Mouse (Mus musculus) cerebellum, adult 18-20 months (tissue): ENCODE data around the gene Rere.
A peak's percentile ranks its signal among the peaks of the same experiment; 100 is the strongest.

Source experiments
- DNase-seq, 2 experiments: peaks; one replicate each; pipeline ENCODE4 v3.0.0; 2021

Rere gene

DNA sequence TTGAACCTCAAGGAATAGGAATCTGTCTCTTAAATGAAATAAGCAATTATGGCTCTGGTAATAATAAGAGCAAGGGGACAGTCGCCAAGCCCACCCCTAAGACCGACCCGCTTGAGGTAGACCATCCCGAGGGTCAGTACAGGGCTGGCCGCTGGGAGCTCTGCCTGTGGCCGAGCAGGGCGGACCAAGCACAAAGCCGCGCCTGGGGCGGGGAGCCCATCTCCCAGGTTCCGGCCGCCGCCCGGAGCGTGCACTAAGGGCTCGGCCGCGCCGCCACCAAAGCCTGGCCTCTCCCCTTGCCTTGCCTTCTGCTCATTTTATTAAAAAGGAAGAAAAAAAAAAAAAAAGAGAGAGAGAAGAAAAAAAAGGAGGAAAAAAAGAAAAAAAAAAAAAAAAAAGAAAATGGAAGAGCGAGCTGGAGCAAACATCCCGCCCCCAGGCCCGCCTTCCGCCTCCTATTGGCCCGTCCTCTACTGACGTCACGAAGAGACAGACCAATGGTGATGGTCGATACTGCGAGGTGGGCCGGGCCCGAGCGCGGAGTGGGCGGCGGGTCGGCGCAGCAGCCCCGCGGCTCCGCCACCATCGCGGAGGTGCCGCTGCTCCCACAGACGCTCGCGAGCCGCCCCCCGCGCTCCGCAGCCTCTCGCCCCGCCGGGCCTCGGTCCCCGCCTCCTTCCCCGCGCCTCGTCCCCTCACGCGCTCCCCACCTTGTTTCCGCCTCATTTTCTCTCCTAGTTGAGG, at the start of gene Rere:
Gene Rere, plus strand, starts transcription at position 629 of the 744 bp plus-strand sequence.
- peak; percentile 97 to 99 for DNase-seq

DNA sequence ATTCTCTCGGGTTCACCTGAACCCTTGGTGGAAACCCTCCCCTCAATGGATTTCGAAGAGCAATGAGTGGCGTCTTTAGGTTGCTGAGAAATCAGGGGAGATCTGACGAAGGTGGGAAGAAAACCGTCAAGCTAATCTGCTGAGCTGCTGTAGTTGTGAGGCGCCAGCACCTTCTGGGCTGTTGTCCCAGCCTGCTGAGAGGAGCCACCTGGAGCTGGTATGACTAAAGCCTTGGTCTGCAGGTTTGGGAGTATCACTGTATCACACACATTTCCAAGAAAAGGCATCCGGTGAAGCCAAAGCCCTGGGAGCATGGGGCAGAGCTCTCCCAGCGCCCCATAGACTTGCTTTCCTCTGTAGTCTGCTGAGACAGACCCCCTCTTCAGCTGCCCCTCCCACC, 49.6 kb upstream of the Rere start:
- peak; percentile 72 to 80 for DNase-seq

- no peak for DNase-seq
Measured at GRCm38 (mm10) chr4:150234599-150235327, 46.7 kb upstream of the Rere start.

DNA sequence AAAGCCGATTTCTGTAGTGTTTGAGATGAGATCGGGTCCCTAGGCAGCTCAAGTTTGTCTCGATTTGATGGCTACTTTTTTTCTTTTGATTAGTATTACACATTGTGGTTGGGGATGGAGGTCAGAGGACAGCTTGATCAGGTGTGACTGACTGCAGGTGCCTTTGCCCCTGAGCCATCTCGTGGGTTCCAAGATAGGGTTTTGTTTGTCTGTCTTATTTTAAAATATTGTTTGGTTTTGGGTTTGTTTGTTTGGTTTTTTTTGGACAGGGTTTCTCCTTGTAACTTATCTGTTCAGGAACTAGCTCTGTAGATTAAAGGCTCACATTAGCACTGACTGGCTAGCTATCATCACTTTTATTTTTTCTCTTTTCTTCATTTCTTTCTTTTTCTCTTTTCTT, 45.9 kb upstream of the Rere start:
- DNase-seq = no peak

DNA sequence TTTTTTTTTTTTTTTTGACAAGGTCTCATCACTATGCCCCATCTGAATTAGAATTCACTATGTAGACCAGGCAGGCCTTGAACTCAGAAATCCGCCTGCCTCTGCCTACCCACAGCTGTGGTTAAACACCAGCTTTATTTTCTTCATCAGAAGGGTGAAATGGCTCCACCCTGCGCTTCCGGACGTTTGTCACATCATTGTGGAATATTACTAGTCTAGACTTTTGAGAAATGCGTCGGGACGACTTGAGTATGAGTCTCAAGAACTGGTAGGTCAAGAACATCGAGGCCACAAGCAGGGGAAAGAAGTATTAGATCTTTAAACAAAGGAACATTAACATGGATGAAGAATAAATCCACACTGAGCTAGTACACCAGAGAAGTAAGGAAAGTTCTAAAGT, 45.4 kb upstream of the Rere start:
- DNase-seq = no peak

DNA sequence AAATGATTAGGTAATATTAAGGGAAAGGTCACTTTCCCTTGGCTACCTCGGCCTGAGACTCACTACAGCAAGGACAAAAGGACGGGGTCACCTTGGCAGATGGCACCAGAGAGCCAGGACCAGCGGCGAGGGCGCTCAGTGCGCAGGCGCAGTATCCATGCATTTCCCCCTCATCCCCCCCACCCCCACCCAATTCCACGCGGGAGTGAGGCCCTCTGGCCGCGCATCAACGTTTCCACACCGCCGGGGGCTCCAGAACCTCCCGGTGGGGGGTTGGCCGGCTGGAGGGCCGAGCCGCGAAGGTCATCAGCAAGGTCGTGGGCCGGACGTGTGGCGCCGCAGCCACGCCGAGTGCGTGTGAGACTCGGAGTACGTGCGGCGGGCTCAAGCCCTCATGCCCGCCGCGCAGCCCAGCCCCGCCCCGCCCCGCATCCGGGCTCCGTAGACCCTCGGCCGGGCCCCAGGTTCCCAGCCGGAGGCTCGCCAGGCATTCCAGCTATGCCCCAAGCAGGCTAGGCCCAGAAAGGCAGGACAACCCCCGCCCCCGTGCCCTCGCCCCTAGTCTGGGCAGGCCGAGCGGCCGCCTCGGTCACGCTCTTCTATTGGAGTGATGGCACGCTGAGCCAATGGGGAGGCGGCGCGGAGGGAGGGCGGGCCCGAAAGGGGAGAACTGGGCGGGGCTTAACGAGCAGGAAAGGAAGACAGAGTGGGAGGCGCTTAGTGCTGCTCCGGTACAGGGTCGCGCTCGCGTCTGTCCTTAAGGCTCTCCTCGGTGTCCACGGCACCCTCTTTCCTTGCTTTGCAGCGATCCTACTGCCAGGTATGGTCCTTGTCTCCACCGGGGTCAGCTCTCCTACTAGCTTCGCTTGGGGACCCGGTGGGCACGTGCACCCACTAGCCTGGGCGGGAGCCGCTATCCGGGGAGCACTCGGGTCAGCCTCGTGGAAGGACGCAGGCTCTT, 44.6 kb upstream of the Rere start, which contains the start of gene Eno1:
Gene Eno1, plus strand, starts transcription at position 201 of the 961 bp plus-strand sequence.
- DNase-seq = peak; percentile 95 to 98

- DNase-seq = peak; percentile 43 to 47
Measured at GRCm38 (mm10) chr4:150237636-150238361, 43.6 kb upstream of the Rere start.

DNA sequence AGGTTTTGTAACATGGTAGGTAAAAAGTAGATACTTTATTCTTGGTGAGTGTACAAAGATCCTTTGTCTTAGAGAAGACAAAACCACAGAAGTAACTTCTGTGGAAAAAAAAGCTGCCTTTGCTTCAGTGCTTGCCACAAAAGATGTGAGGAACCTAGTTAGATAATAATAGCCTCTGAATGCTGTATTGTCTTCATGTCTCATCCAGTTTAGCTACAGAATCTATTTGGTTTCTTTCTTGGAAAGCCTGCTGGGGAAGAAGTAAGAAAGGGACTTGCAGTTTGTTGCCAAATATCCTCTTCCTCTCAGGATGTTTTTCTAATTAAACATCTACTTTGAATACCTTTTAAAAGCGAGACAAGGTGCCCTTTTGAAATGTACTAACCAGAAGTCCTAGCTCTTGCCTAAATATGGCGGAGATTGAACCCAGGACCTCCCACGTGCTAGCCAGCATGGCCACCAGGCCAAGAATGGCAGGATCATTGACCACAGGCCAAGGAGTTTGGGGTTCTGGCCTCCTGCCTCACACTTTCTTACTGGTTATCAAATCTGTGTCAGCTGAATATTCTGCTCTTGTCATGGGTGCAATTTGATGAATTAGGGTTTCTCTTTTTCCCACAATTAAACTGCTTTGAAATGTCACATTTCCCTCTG, 42.9 kb upstream of the Rere start:
- DNase-seq = peak; percentile 40 to 44

GRCm38 (mm10) chr4:150239087-150239480, 42.4 kb upstream of the Rere start:
- DNase-seq = no peak

GRCm38 (mm10) chr4:150239503-150239902, 41.9 kb upstream of the Rere start:
- DNase-seq = no peak

DNA sequence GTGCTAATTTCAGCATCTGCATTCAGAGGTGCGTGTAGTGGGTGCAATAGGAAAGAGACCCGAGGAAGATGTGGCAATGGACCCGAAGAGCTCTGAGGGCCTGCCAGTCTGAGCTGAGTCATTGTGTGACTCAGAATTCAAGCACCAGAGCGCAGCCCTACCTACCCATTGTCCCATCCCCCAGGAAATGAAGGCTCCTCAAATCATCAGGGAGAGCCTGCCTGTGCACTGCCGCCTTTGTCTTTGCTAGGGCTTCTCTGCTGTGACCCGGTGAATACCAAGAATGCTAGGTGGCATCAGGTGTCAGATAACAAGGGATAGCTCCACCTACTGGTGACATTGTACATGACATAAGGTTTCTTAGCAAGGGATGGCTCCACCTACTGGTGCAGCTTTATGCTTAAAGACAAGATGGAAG, 41.5 kb upstream of the Rere start:
- DNase-seq = peak; percentile 83 to 85

DNA sequence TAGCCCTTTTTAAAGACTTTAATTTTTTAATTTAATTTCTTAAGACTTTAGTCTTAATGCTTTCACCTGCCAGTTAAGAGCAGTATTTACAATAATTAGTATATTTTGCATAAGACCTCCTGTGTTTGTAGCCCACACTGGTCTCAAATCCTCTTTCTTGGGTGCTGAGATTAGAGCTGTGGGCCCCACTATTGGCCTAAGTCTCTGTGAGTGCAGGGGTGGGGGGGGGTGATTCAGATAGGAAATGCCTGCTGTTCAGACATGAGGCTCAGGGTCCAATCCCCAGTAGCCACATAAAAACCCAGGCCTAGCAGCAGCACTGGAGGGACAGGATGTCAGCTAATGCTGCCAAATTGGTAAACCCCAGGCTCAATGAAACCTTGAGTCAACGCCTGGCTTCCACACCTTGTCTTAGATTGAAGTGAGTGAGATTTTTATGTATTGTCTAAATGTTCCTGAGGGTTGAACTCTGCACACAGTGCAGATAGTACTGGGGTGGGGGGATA, 41.0 kb upstream of the Rere start:
- DNase-seq = no peak

DNA sequence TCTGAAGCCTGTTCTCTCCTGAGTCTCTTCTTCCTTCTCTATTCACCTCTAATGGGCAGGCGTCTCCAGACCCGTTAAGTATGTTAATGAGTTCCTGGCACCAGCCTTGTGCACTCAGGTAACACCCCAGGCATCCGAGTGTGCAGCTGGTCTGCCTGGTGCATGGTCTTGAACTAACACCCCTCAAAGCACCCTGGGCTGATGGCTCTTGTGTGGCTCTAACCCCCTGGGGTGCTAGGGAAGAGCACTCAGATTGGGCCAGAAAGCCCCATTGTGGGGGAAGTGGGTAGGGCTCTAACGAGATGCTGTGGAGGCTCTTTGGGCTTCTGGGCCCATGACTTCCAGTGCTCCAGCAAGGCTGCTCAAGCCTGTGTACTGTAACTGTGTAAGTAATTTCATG, 39.7 kb upstream of the Rere start:
- no peak for DNase-seq

GRCm38 (mm10) chr4:150242745-150243144, 38.7 kb upstream of the Rere start:
- no peak for DNase-seq

- no peak for DNase-seq
Measured at GRCm38 (mm10) chr4:150245876-150246275, 35.6 kb upstream of the Rere start.

- DNase-seq = peak; percentile 79 to 83
Measured at GRCm38 (mm10) chr4:150248009-150248408, 33.4 kb upstream of the Rere start.

- DNase-seq = no peak
Measured at GRCm38 (mm10) chr4:150248917-150249316, 32.5 kb upstream of the Rere start.

GRCm38 (mm10) chr4:150249731-150250270, 31.6 kb upstream of the Rere start:
- DNase-seq = no peak

GRCm38 (mm10) chr4:150250549-150251422, 30.7 kb upstream of the Rere start:
- peak; percentile 61 to 67 for DNase-seq

DNA sequence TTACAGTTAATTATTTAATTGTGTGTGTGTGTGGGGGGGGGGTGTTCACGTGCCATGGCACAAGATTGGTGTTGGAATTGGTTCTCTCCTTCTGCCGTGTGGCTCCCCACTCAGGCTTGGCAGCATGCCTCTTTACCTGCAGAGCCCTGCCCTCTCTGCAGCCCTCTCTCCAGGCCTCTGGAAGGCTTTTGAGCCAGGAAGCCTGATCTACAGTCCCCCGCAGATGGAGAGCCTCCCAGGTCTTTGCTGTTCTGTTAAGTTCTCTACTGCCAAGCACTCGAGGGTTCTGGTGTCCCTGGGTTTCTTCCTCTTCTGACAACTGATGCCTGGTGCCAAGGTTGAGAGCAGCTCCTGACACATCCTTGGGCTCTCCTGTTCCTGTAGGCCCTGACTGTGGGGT, 27.0 kb upstream of the Rere start:
- peak; percentile 82 to 87 for DNase-seq
